Mouse (Mus musculus): ENCODE measurements at regions not wholly inside any gene's neighbourhood (a gene's known extent, or its start where the extent isn't known, plus 50 kb on each side); places are given as distances from the start of the nearest gene placed in this dataset.

DNA sequence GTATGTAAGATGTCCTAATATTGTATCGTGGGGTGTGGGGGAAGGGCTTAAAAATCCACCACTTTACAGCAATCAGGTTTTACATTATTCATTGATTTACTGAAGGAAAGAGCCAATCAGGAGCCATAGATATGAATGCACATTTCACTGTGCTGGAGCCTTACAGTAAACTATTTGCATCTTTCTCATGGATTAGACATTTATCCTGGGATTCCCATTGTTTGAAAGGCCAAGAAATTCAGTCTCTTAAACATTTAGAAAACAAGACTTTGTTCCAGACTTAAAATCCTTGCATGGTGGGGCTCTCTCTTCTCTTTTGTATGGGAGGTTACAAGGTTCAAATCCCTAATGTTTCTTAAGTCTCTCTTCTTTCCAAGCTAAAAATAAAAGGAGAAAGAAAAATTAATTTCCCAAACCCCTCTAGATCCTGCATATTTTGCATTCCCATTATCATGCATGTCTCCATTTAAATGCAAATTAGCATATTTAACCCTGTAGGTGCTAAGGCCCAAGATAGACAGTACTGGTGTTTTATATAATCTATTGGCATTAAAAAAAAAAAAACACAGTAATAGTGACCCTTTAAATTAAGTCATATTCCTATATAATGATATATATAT lies 230.3 kb downstream of the Mef2c start:
- TF ChIP-seq CTCF (conservative IDR thresholded peaks at IDR 0.05; ENCODE audit: insufficient read depth, insufficient read length, low read depth, low read length) (no peak), POLR2A (IDR thresholded peaks at IDR 0.05; ENCODE audit: low read depth, low read length) (no peak)
